Mouse (Mus musculus): ENCODE results near the gene Rps21.
A peak's percentile ranks its signal among the peaks of the same experiment; 100 is the strongest.

The Rps21 gene

GRCm38 (mm10) chr2:180289440-180290108 lies 32.4 kb downstream of the Rps21 start, which contains the start of gene Rbbp8nl:
TSS of gene Rbbp8nl (minus strand) at chr2:180289879.
- DNase-seq (ENCODE audit: low spot score in 2 of 2): no peak

- DNase-seq (ENCODE audit: low spot score in 2 of 2): no peak
Measured at GRCm38 (mm10) chr2:180290503-180290902, 33.3 kb downstream of the Rps21 start.

- no peak for DNase-seq (ENCODE audit: low spot score in 2 of 2)
Measured at GRCm38 (mm10) chr2:180291566-180291965, 34.4 kb downstream of the Rps21 start.

GRCm38 (mm10) chr2:180292026-180292425 lies 34.8 kb downstream of the Rps21 start:
- no peak for DNase-seq (ENCODE audit: low spot score in 2 of 2)

GRCm38 (mm10) chr2:180292906-180293305 lies 35.7 kb downstream of the Rps21 start:
- no peak for DNase-seq (ENCODE audit: low spot score in 2 of 2)

GRCm38 (mm10) chr2:180300252-180300651 lies 43.1 kb downstream of the Rps21 start:
- DNase-seq (ENCODE audit: low spot score in 2 of 2): no peak

GRCm38 (mm10) chr2:180300771-180301170 lies 43.6 kb downstream of the Rps21 start:
- DNase-seq (ENCODE audit: low spot score in 2 of 2): no peak

- DNase-seq (ENCODE audit: low spot score in 2 of 2): no peak
Measured at GRCm38 (mm10) chr2:180302201-180302600, 45.0 kb downstream of the Rps21 start.

GRCm38 (mm10) chr2:180303468-180303867 lies 46.3 kb downstream of the Rps21 start:
- DNase-seq (ENCODE audit: low spot score in 2 of 2): no peak

GRCm38 (mm10) chr2:180304554-180304953 lies 47.4 kb downstream of the Rps21 start:
- DNase-seq (ENCODE audit: low spot score in 2 of 2): no peak

GRCm38 (mm10) chr2:180305490-180305889 lies 48.3 kb downstream of the Rps21 start:
- DNase-seq (ENCODE audit: low spot score in 2 of 2): no peak

GRCm38 (mm10) chr2:180306009-180306408 lies 48.8 kb downstream of the Rps21 start:
- DNase-seq (ENCODE audit: low spot score in 2 of 2): no peak

GRCm38 (mm10) chr2:180306423-180307168 lies 49.4 kb downstream of the Rps21 start:
- peak in 1 of 2 experiments; percentile 62 for DNase-seq (ENCODE audit: low spot score in 2 of 2)

- DNase-seq (ENCODE audit: low spot score in 2 of 2): no peak
Measured at GRCm38 (mm10) chr2:180307680-180308079, 50.5 kb downstream of the Rps21 start.

Data from cerebellum, postnatal 4 days (tissue).